Mouse (Mus musculus) hindbrain, embryonic 16.5 days (tissue): Measurements from ENCODE around the gene Il2rb. TPM values are rescaled to one million over a fixed set of nuclear protein-coding genes. Genes with fewer than 3 reads are reported as not detected.

Source experiments
- ATAC-seq: fragments of 200-750 bp; cut with Nextera tagmentation; 2 replicates; pipeline ENCODE4 v1.8.0; 2017; ENCODE audit warnings: moderate TSS enrichment, moderate library complexity
- H3K27ac ChIP-seq: fragments of 300-500 bp; sonication (generic); 2 replicates; pipeline ENCODE4 v1.5.1; 2014; ENCODE audit warnings: low read depth, mild to moderate bottlenecking, control low read depth, low read length, moderate library complexity
- H3K27me3 ChIP-seq: fragments of 300-500 bp; sonication (generic); replicated peaks from 2 replicates; pipeline ENCODE4 v1.6.1; 2014; ENCODE audit warnings: low read length; ENCODE audit not compliant: control insufficient read depth, insufficient read depth
- H3K36me3 ChIP-seq: fragments of 300-500 bp; sonication (generic); 2 replicates; pipeline ENCODE4 v1.6.1; 2014; ENCODE audit warnings: mild to moderate bottlenecking, low read length, moderate library complexity, mixed read lengths; ENCODE audit not compliant: control insufficient read depth, insufficient read depth
- H3K4me1 ChIP-seq: fragments of 300-500 bp; sonication (generic); 2 replicates; pipeline ENCODE4 v1.6.1; 2014; ENCODE audit warnings: low read depth, low read length; ENCODE audit not compliant: control insufficient read depth, insufficient read depth
- H3K4me2 ChIP-seq: fragments of 300-500 bp; sonication (generic); 2 replicates; pipeline ENCODE4 v1.6.1; 2014; ENCODE audit warnings: mild to moderate bottlenecking, low read length, control low read depth, moderate library complexity
- H3K4me3 ChIP-seq: fragments of 300-500 bp; sonication (generic); 2 replicates; pipeline ENCODE4 v1.5.1; 2014; ENCODE audit warnings: mild to moderate bottlenecking, low read length, control low read depth, moderate library complexity
- H3K9ac ChIP-seq: fragments of 300-500 bp; sonication (generic); 2 replicates; pipeline ENCODE4 v1.6.1; 2014; ENCODE audit warnings: low read depth, mild to moderate bottlenecking, control low read depth, low read length, moderate library complexity
- H3K9me3 ChIP-seq: fragments of 300-500 bp; sonication (generic); 2 replicates; pipeline ENCODE4 v1.6.1; 2014; ENCODE audit warnings: mild to moderate bottlenecking, low read length, moderate library complexity; ENCODE audit not compliant: control insufficient read depth
- WGBS: fragments of 180-500 bp; shearing (Covaris S2); extraction: QIAGEN DNeasy Blood & Tissue Kit; methylation state at CpG from one replicate; pipeline ENCODE4 v1.1.7; 2014; 5-methylcytosine and 5-hydroxymethylcytosine counted together
- polyA plus RNA-seq: library from polyadenylated mRNA; unstranded; fragments of >200 nt; fragmentation: Nextera tagmentation; extraction: Ambion mirVana; gene quantifications from 2 replicates; pipeline ENCODE4 v1.2.1, GENCODE M21; 2015

The Il2rb gene
- polyA plus RNA-seq, 1 experiment from 2014 or later, result 0.26 TPM

GRCm38 (mm10) chr15:78493401-78494010 lies 1.6 kb downstream of the Il2rb start:
- WGBS, result 71% methylated on average over 10 of the region's 10 CpGs
- no peak overlapping the region for H3K4me3 ChIP-seq
- no peaks in the 10 kb centered on the region for H3K9me3 ChIP-seq
- ATAC-seq, result no peak
- H3K4me1 ChIP-seq, result no peaks in the 10 kb centered on the region
- H3K27ac ChIP-seq, result no peak overlapping the region
- no peak overlapping the region for H3K4me2 ChIP-seq
- no peaks in the 10 kb centered on the region for H3K27me3 ChIP-seq
- H3K36me3 ChIP-seq, result no peaks in the 10 kb centered on the region
- no peak overlapping the region for H3K9ac ChIP-seq

GRCm38 (mm10) chr15:78491301-78491700 lies 3.8 kb downstream of the Il2rb start:
- H3K9me3 ChIP-seq, result no peaks in the 10 kb centered on the region
- no peaks in the 10 kb centered on the region for H3K36me3 ChIP-seq
- H3K9ac ChIP-seq, result no peak overlapping the region
- H3K4me2 ChIP-seq, result no peak overlapping the region
- ATAC-seq, result no peak
- H3K4me1 ChIP-seq, result no peaks in the 10 kb centered on the region
- no peak overlapping the region for H3K27ac ChIP-seq
- no peaks in the 10 kb centered on the region for H3K27me3 ChIP-seq
- 84% methylated on average over 3 of the region's 3 CpGs for WGBS
- H3K4me3 ChIP-seq, result no peak overlapping the region

- ATAC-seq, result no peak
- 84% methylated on average over 8 of the region's 8 CpGs for WGBS
- H3K9ac ChIP-seq, result no peak overlapping the region
- H3K4me2 ChIP-seq, result no peak overlapping the region
- no peak overlapping the region for H3K27ac ChIP-seq
- no peaks in the 10 kb centered on the region for H3K36me3 ChIP-seq
- H3K4me1 ChIP-seq, result no peaks in the 10 kb centered on the region
- no peaks in the 10 kb centered on the region for H3K27me3 ChIP-seq
- no peak overlapping the region for H3K4me3 ChIP-seq
- no peaks in the 10 kb centered on the region for H3K9me3 ChIP-seq
Measured at GRCm38 (mm10) chr15:78489906-78490305, 5.2 kb downstream of the Il2rb start.

- Histone ChIP-seq H3K27ac (no peak overlapping the region), H3K27me3 (no peaks in the 10 kb centered on the region), H3K4me2 (no peak overlapping the region), H3K4me1 (no peaks in the 10 kb centered on the region), H3K36me3 (no peaks in the 10 kb centered on the region), H3K9me3 (no peaks in the 10 kb centered on the region), H3K9ac (no peak overlapping the region), H3K4me3 (no peak overlapping the region)
- no peak for ATAC-seq
- WGBS, result 79% methylated on average over 3 of the region's 3 CpGs
Measured at GRCm38 (mm10) chr15:78489248-78489647, 5.8 kb downstream of the Il2rb start.

GRCm38 (mm10) chr15:78487066-78487465 lies 8.0 kb downstream of the Il2rb start:
- no peak overlapping the region for H3K4me3 ChIP-seq
- no peak for ATAC-seq
- H3K4me2 ChIP-seq, result no peak overlapping the region
- H3K27me3 ChIP-seq, result no peaks in the 10 kb centered on the region
- H3K36me3 ChIP-seq, result no peaks in the 10 kb centered on the region
- H3K9ac ChIP-seq, result no peak overlapping the region
- no peaks in the 10 kb centered on the region for H3K9me3 ChIP-seq
- H3K27ac ChIP-seq, result no peak overlapping the region
- 62% methylated on average over 4 of the region's 4 CpGs for WGBS
- no peaks in the 10 kb centered on the region for H3K4me1 ChIP-seq

GRCm38 (mm10) chr15:78486564-78486963 lies 8.5 kb downstream of the Il2rb start:
- no peaks in the 10 kb centered on the region for H3K9me3 ChIP-seq
- H3K27me3 ChIP-seq, result no peaks in the 10 kb centered on the region
- no peak overlapping the region for H3K4me2 ChIP-seq
- ATAC-seq, result no peak
- no peak overlapping the region for H3K27ac ChIP-seq
- H3K4me3 ChIP-seq, result no peak overlapping the region
- WGBS, result 93% methylated on average over 1 of the region's 1 CpGs
- no peaks in the 10 kb centered on the region for H3K4me1 ChIP-seq
- H3K36me3 ChIP-seq, result no peaks in the 10 kb centered on the region
- no peak overlapping the region for H3K9ac ChIP-seq

- WGBS, result 79% methylated on average over 4 of the region's 4 CpGs
- H3K4me1 ChIP-seq, result no peaks in the 10 kb centered on the region
- no peak for ATAC-seq
- no peaks in the 10 kb centered on the region for H3K36me3 ChIP-seq
- no peak overlapping the region for H3K4me3 ChIP-seq
- no peaks in the 10 kb centered on the region for H3K9me3 ChIP-seq
- no peak overlapping the region for H3K27ac ChIP-seq
- H3K4me2 ChIP-seq, result no peak overlapping the region
- no peaks in the 10 kb centered on the region for H3K27me3 ChIP-seq
- H3K9ac ChIP-seq, result no peak overlapping the region
Measured at GRCm38 (mm10) chr15:78483311-78483710, 11.8 kb downstream of the Il2rb start.

GRCm38 (mm10) chr15:78482518-78482917 lies 12.6 kb downstream of the Il2rb start:
- Histone ChIP-seq H3K9ac (no peak overlapping the region), H3K4me2 (no peak overlapping the region), H3K4me1 (no peaks in the 10 kb centered on the region), H3K4me3 (no peak overlapping the region), H3K36me3 (no peaks in the 10 kb centered on the region), H3K27me3 (no peaks in the 10 kb centered on the region), H3K27ac (no peak overlapping the region), H3K9me3 (no peaks in the 10 kb centered on the region)
- ATAC-seq, result no peak
- 81% methylated on average over 3 of the region's 3 CpGs for WGBS

GRCm38 (mm10) chr15:78481448-78482000 lies 13.5 kb downstream of the Il2rb start:
- Histone ChIP-seq H3K27me3 (no peaks in the 10 kb centered on the region), H3K4me2 (no peak overlapping the region), H3K4me1 (no peaks in the 10 kb centered on the region), H3K9ac (no peak overlapping the region), H3K36me3 (no peaks in the 10 kb centered on the region), H3K4me3 (no peak overlapping the region), H3K9me3 (no peaks in the 10 kb centered on the region), H3K27ac (no peak overlapping the region)
- no peak for ATAC-seq
- 53% methylated on average over 9 of the region's 9 CpGs for WGBS
